Mouse (Mus musculus): ENCODE measurements at regions not wholly inside any gene's neighbourhood (a gene's known extent, or its start where the extent isn't known, plus 50 kb on each side); places are given as distances from the start of the nearest gene placed in this dataset.

DNA sequence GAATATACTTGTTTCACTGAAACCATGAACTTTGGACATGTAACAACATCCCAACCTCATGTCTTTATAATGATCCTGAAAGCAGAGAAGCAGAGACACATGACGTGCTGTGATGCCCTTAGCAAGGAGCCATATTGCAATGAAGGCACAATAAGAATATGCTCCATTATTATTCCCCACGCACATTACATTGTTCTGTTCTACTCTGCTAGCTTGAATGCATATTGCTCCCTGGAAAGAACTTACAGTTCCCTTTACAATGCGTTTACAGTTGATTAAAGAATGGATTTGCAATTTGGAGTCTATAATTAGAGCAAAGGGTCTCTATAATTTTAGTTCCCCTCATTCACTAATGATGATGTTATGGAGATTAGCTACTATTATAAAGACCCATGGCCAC, 672.2 kb downstream of the Efnb2 start:
- Histone ChIP-seq H3K4me2 (replicated peaks; ENCODE audit: low read depth, low read length, severe bottlenecking) (no peak overlapping the region), H3K4me1 (ENCODE audit: control insufficient read depth, insufficient read depth, low read length) (no peaks in the 10 kb centered on the region), H3K9ac (ENCODE audit: low read depth, low read length, severe bottlenecking) (no peak overlapping the region), H3K9me3 (ENCODE audit: control insufficient read depth, low read length) (no peaks in the 10 kb centered on the region), H3K27me3 (ENCODE audit: control insufficient read depth, insufficient read depth, low read length) (no peaks in the 10 kb centered on the region), H3K27ac (replicated peaks; ENCODE audit: low read depth, low read length) (no peak overlapping the region), H3K36me3 (ENCODE audit: control insufficient read depth, insufficient read depth, low read length) (no peaks in the 10 kb centered on the region), H3K4me3 (replicated peaks; ENCODE audit: low read length) (no peak overlapping the region)
- WGBS: 75% methylated on average over 3 of the region's 3 CpGs
- no peak for ATAC-seq (ENCODE audit: low FRiP score, low read depth)
- TF ChIP-seq POLR2A (IDR thresholded peaks at IDR 0.05; ENCODE audit: borderline replicate concordance, extremely low read depth, insufficient read depth, insufficient read length): no peak
- no peak for DNase-seq (ENCODE audit: low spot score)

- 78% methylated on average over 6 of the region's 6 CpGs for WGBS
- no peak overlapping the region for H3K27ac ChIP-seq (replicated peaks; ENCODE audit: low read depth, low read length)
- H3K9me3 ChIP-seq (ENCODE audit: control insufficient read depth, low read length): no peaks in the 10 kb centered on the region
- TF ChIP-seq POLR2A (IDR thresholded peaks at IDR 0.05; ENCODE audit: borderline replicate concordance, extremely low read depth, insufficient read depth, insufficient read length): no peak
- H3K27me3 ChIP-seq (ENCODE audit: control insufficient read depth, insufficient read depth, low read length): no peaks in the 10 kb centered on the region
- H3K36me3 ChIP-seq (ENCODE audit: control insufficient read depth, insufficient read depth, low read length): no peaks in the 10 kb centered on the region
- no peak overlapping the region for H3K9ac ChIP-seq (ENCODE audit: low read depth, low read length, severe bottlenecking)
- ATAC-seq (ENCODE audit: low FRiP score, low read depth) (no peak), DNase-seq (ENCODE audit: low spot score) (no peak)
- no peak overlapping the region for H3K4me2 ChIP-seq (replicated peaks; ENCODE audit: low read depth, low read length, severe bottlenecking)
- H3K4me3 ChIP-seq (replicated peaks; ENCODE audit: low read length): no peak overlapping the region
- no peaks in the 10 kb centered on the region for H3K4me1 ChIP-seq (ENCODE audit: control insufficient read depth, insufficient read depth, low read length)
Measured at GRCm38 (mm10) chr8:7977020-7977419, 684.0 kb downstream of the Efnb2 start.

- Histone ChIP-seq H3K36me3 (ENCODE audit: control insufficient read depth, insufficient read depth, low read length) (no peaks in the 10 kb centered on the region), H3K9me3 (ENCODE audit: control insufficient read depth, low read length) (no peaks in the 10 kb centered on the region), H3K9ac (ENCODE audit: low read depth, low read length, severe bottlenecking) (no peak overlapping the region), H3K27me3 (ENCODE audit: control insufficient read depth, insufficient read depth, low read length) (no peaks in the 10 kb centered on the region), H3K27ac (replicated peaks; ENCODE audit: low read depth, low read length) (no peak overlapping the region), H3K4me1 (ENCODE audit: control insufficient read depth, insufficient read depth, low read length) (no peaks in the 10 kb centered on the region), H3K4me2 (replicated peaks; ENCODE audit: low read depth, low read length, severe bottlenecking) (no peak overlapping the region), H3K4me3 (replicated peaks; ENCODE audit: low read length) (no peak overlapping the region)
- 77% methylated on average over 4 of the region's 4 CpGs for WGBS
- no peak for TF ChIP-seq POLR2A (IDR thresholded peaks at IDR 0.05; ENCODE audit: borderline replicate concordance, extremely low read depth, insufficient read depth, insufficient read length)
- DNase-seq (ENCODE audit: low spot score) (no peak), ATAC-seq (ENCODE audit: low FRiP score, low read depth) (no peak)
Measured at GRCm38 (mm10) chr8:7973791-7974190, 687.3 kb downstream of the Efnb2 start.

DNA sequence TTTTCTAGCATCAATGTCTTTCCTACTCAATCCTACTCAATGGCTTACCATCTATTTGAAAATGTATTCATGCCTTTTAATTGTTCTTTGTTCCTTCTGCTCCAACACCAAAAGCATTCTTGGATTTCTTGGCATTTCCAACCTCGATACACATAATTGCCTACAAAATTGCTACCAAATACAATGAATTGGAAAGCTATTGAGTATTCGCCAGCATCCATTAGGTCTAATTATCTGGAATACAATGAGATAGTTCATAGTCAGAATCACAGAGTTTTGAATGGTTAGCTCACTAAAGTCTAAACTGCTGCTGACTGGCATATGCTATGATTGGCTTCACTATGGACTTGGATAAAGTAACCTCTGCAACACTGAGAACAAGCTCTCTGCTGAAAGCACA, 696.8 kb downstream of the Efnb2 start:
- Histone ChIP-seq H3K4me3 (replicated peaks; ENCODE audit: low read length) (no peak overlapping the region), H3K36me3 (ENCODE audit: control insufficient read depth, insufficient read depth, low read length) (no peaks in the 10 kb centered on the region), H3K4me1 (ENCODE audit: control insufficient read depth, insufficient read depth, low read length) (no peaks in the 10 kb centered on the region), H3K9ac (ENCODE audit: low read depth, low read length, severe bottlenecking) (no peak overlapping the region), H3K27ac (replicated peaks; ENCODE audit: low read depth, low read length) (no peak overlapping the region), H3K27me3 (ENCODE audit: control insufficient read depth, insufficient read depth, low read length) (no peaks in the 10 kb centered on the region), H3K9me3 (ENCODE audit: control insufficient read depth, low read length) (no peaks in the 10 kb centered on the region), H3K4me2 (replicated peaks; ENCODE audit: low read depth, low read length, severe bottlenecking) (no peak overlapping the region)
- ATAC-seq (ENCODE audit: low FRiP score, low read depth) (no peak), DNase-seq (ENCODE audit: low spot score) (no peak)
- WGBS: 91% methylated on average over 2 of the region's 2 CpGs
- TF ChIP-seq POLR2A (IDR thresholded peaks at IDR 0.05; ENCODE audit: borderline replicate concordance, extremely low read depth, insufficient read depth, insufficient read length): no peak

- TF ChIP-seq POLR2A (IDR thresholded peaks at IDR 0.05; ENCODE audit: borderline replicate concordance, extremely low read depth, insufficient read depth, insufficient read length): no peak
- H3K4me2 ChIP-seq (replicated peaks; ENCODE audit: low read depth, low read length, severe bottlenecking): no peak overlapping the region
- H3K9ac ChIP-seq (ENCODE audit: low read depth, low read length, severe bottlenecking): no peak overlapping the region
Measured at GRCm38 (mm10) chr8:7956745-7957144, 704.3 kb downstream of the Efnb2 start.

GRCm38 (mm10) chr8:7954851-7955250, 706.2 kb downstream of the Efnb2 start:
- Histone ChIP-seq H3K9ac (ENCODE audit: low read depth, low read length, severe bottlenecking) (no peak overlapping the region), H3K9me3 (ENCODE audit: control insufficient read depth, low read length) (no peaks in the 10 kb centered on the region), H3K36me3 (ENCODE audit: control insufficient read depth, insufficient read depth, low read length) (no peaks in the 10 kb centered on the region), H3K4me3 (replicated peaks; ENCODE audit: low read length) (no peak overlapping the region), H3K4me2 (replicated peaks; ENCODE audit: low read depth, low read length, severe bottlenecking) (no peak overlapping the region), H3K27me3 (ENCODE audit: control insufficient read depth, insufficient read depth, low read length) (no peaks in the 10 kb centered on the region), H3K4me1 (ENCODE audit: control insufficient read depth, insufficient read depth, low read length) (no peaks in the 10 kb centered on the region), H3K27ac (replicated peaks; ENCODE audit: low read depth, low read length) (no peak overlapping the region)
- no peak for TF ChIP-seq POLR2A (IDR thresholded peaks at IDR 0.05; ENCODE audit: borderline replicate concordance, extremely low read depth, insufficient read depth, insufficient read length)
- DNase-seq (ENCODE audit: low spot score) (no peak), ATAC-seq (ENCODE audit: low FRiP score, low read depth) (no peak)
- 84% methylated on average over 3 of the region's 3 CpGs for WGBS

More at GRCm38 (mm10) chr8:7956745-7957144, 704.3 kb downstream of the Efnb2 start:
- no peaks in the 10 kb centered on the region for H3K4me1 ChIP-seq (ENCODE audit: control insufficient read depth, insufficient read depth, low read length)
- no peak overlapping the region for H3K4me3 ChIP-seq (replicated peaks; ENCODE audit: low read length)
- H3K9me3 ChIP-seq (ENCODE audit: control insufficient read depth, low read length): no peaks in the 10 kb centered on the region
- no peaks in the 10 kb centered on the region for H3K27me3 ChIP-seq (ENCODE audit: control insufficient read depth, insufficient read depth, low read length)
- no peaks in the 10 kb centered on the region for H3K36me3 ChIP-seq (ENCODE audit: control insufficient read depth, insufficient read depth, low read length)
- no peak for DNase-seq (ENCODE audit: low spot score)
- no peak overlapping the region for H3K27ac ChIP-seq (replicated peaks; ENCODE audit: low read depth, low read length)
- no peak for ATAC-seq (ENCODE audit: low FRiP score, low read depth)

Data from limb, embryonic 14.5 days (tissue).